Mouse (Mus musculus): Measurements from ENCODE around the gene Thsd4.

- TF ChIP-seq CTCF (IDR thresholded peaks at IDR 0.05; ENCODE audit: low read depth, low read length) (no peak), EP300 (IDR thresholded peaks at IDR 0.05; ENCODE audit: insufficient read depth, low read depth, low read length) (no peak), POLR2A (IDR thresholded peaks at IDR 0.05; ENCODE audit: insufficient read depth, low read length) (no peak)
These were observed 143.6 kb downstream of the Thsd4 start for GRCm38 (mm10) chr9:60378235-60378634.
